Mouse (Mus musculus): ENCODE results near the gene Hpse2. TPM values are rescaled to one million over a fixed set of nuclear protein-coding genes. Genes with fewer than 3 reads are reported as not detected.

Gene Hpse2
- polyA plus RNA-seq, 2 experiments, result 4.0 to 5.6 TPM

GRCm38 (mm10) chr19:43156085-43156484 lies 232.1 kb downstream of the Hpse2 start:
- Histone ChIP-seq H3K4me2 (replicated peaks; ENCODE audit: low read depth, low read length, severe bottlenecking) (no peak overlapping the region), H3K27me3 (ENCODE audit: control insufficient read depth, insufficient read depth, low read length) (no peaks in the 10 kb centered on the region)

GRCm38 (mm10) chr19:43155582-43155981 lies 232.6 kb downstream of the Hpse2 start:
- ATAC-seq (ENCODE audit: low FRiP score, low read depth), result no peak
- Histone ChIP-seq H3K27me3 (ENCODE audit: control insufficient read depth, insufficient read depth, low read length) (no peaks in the 10 kb centered on the region), H3K27ac (replicated peaks; ENCODE audit: low read depth, low read length) (no peak overlapping the region), H3K9me3 (ENCODE audit: control insufficient read depth, low read length) (no peaks in the 10 kb centered on the region), H3K36me3 (ENCODE audit: control insufficient read depth, insufficient read depth, low read length) (no peaks in the 10 kb centered on the region), H3K4me3 (replicated peaks; ENCODE audit: low read length) (no peak overlapping the region), H3K4me1 (ENCODE audit: control insufficient read depth, insufficient read depth, low read length) (peaks cover 3% of the 10 kb centered on the region; the same call in 1 of the 2 replicates), H3K4me2 (replicated peaks; ENCODE audit: low read depth, low read length, severe bottlenecking) (no peak overlapping the region), H3K9ac (ENCODE audit: low read depth, low read length, severe bottlenecking) (no peak overlapping the region)
- 72% methylated on average over 5 of the region's 5 CpGs for WGBS
- no peak for TF ChIP-seq POLR2A (IDR thresholded peaks at IDR 0.05; ENCODE audit: borderline replicate concordance, extremely low read depth, insufficient read depth, insufficient read length)
- DNase-seq (ENCODE audit: low spot score), result no peak

More at GRCm38 (mm10) chr19:43156085-43156484, 232.1 kb downstream of the Hpse2 start:
- peak; percentile 73; the same call in 1 of the 2 replicates for ATAC-seq (ENCODE audit: low FRiP score, low read depth)
- no peaks in the 10 kb centered on the region for H3K9me3 ChIP-seq (ENCODE audit: control insufficient read depth, low read length)
- no peak overlapping the region for H3K9ac ChIP-seq (ENCODE audit: low read depth, low read length, severe bottlenecking)
- H3K4me3 ChIP-seq (replicated peaks; ENCODE audit: low read length), result no peak overlapping the region
- WGBS, result 23% methylated on average over 8 of the region's 8 CpGs
- DNase-seq (ENCODE audit: low spot score), result peak; percentile 45
- peaks cover 3% of the 10 kb centered on the region; the same call in 1 of the 2 replicates for H3K4me1 ChIP-seq (ENCODE audit: control insufficient read depth, insufficient read depth, low read length)
- H3K36me3 ChIP-seq (ENCODE audit: control insufficient read depth, insufficient read depth, low read length), result no peaks in the 10 kb centered on the region
- TF ChIP-seq POLR2A (IDR thresholded peaks at IDR 0.05; ENCODE audit: borderline replicate concordance, extremely low read depth, insufficient read depth, insufficient read length), result no peak
- H3K27ac ChIP-seq (replicated peaks; ENCODE audit: low read depth, low read length), result no peak overlapping the region

- Histone ChIP-seq H3K4me1 (ENCODE audit: control insufficient read depth, insufficient read depth, low read length) (peaks cover 2% of the 10 kb centered on the region; the same call in 1 of the 2 replicates), H3K4me3 (replicated peaks; ENCODE audit: low read length) (no peak overlapping the region), H3K4me2 (replicated peaks; ENCODE audit: low read depth, low read length, severe bottlenecking) (no peak overlapping the region), H3K27ac (replicated peaks; ENCODE audit: low read depth, low read length) (no peak overlapping the region), H3K9me3 (ENCODE audit: control insufficient read depth, low read length) (no peaks in the 10 kb centered on the region), H3K36me3 (ENCODE audit: control insufficient read depth, insufficient read depth, low read length) (no peaks in the 10 kb centered on the region), H3K27me3 (ENCODE audit: control insufficient read depth, insufficient read depth, low read length) (no peaks in the 10 kb centered on the region), H3K9ac (ENCODE audit: low read depth, low read length, severe bottlenecking) (no peak overlapping the region)
- DNase-seq (ENCODE audit: low spot score), result no peak
- 54% methylated on average over 6 of the region's 6 CpGs for WGBS
- no peak for TF ChIP-seq POLR2A (IDR thresholded peaks at IDR 0.05; ENCODE audit: borderline replicate concordance, extremely low read depth, insufficient read depth, insufficient read length)
- ATAC-seq (ENCODE audit: low FRiP score, low read depth), result no peak
Observed at GRCm38 (mm10) chr19:43147901-43148300, 240.3 kb downstream of the Hpse2 start.

- ATAC-seq (ENCODE audit: low FRiP score, low read depth) (no peak), DNase-seq (ENCODE audit: low spot score) (no peak)
- H3K27ac ChIP-seq (replicated peaks; ENCODE audit: low read depth, low read length), result no peak overlapping the region
- 0 out of 2 replicates have a peak overlapping the region, but pooled peaks have one; percentile 6 for H3K4me2 ChIP-seq (replicated peaks; ENCODE audit: low read depth, low read length, severe bottlenecking)
- H3K9ac ChIP-seq (ENCODE audit: low read depth, low read length, severe bottlenecking), result no peak overlapping the region
- H3K4me3 ChIP-seq (replicated peaks; ENCODE audit: low read length), result no peak overlapping the region
- no peaks in the 10 kb centered on the region for H3K27me3 ChIP-seq (ENCODE audit: control insufficient read depth, insufficient read depth, low read length)
- H3K36me3 ChIP-seq (ENCODE audit: control insufficient read depth, insufficient read depth, low read length), result no peaks in the 10 kb centered on the region
- no peaks in the 10 kb centered on the region for H3K9me3 ChIP-seq (ENCODE audit: control insufficient read depth, low read length)
- TF ChIP-seq POLR2A (IDR thresholded peaks at IDR 0.05; ENCODE audit: borderline replicate concordance, extremely low read depth, insufficient read depth, insufficient read length), result no peak
- WGBS, result 25% methylated on average over 7 of the region's 7 CpGs
- H3K4me1 ChIP-seq (ENCODE audit: control insufficient read depth, insufficient read depth, low read length), result peaks cover 2% of the 10 kb centered on the region; the same call in 1 of the 2 replicates
Observed at GRCm38 (mm10) chr19:43146820-43147219, 241.3 kb downstream of the Hpse2 start.

- no peak overlapping the region for H3K9ac ChIP-seq (ENCODE audit: low read depth, low read length, severe bottlenecking)
- no peaks in the 10 kb centered on the region for H3K36me3 ChIP-seq (ENCODE audit: control insufficient read depth, insufficient read depth, low read length)
- DNase-seq (ENCODE audit: low spot score) (no peak), ATAC-seq (ENCODE audit: low FRiP score, low read depth) (no peak)
- no peak overlapping the region for H3K27ac ChIP-seq (replicated peaks; ENCODE audit: low read depth, low read length)
- no peaks in the 10 kb centered on the region for H3K4me1 ChIP-seq (ENCODE audit: control insufficient read depth, insufficient read depth, low read length)
- TF ChIP-seq POLR2A (IDR thresholded peaks at IDR 0.05; ENCODE audit: borderline replicate concordance, extremely low read depth, insufficient read depth, insufficient read length), result no peak
- H3K27me3 ChIP-seq (ENCODE audit: control insufficient read depth, insufficient read depth, low read length), result no peaks in the 10 kb centered on the region
- no peak overlapping the region for H3K4me3 ChIP-seq (replicated peaks; ENCODE audit: low read length)
- H3K9me3 ChIP-seq (ENCODE audit: control insufficient read depth, low read length), result no peaks in the 10 kb centered on the region
- WGBS, result 70% methylated on average over 3 of the region's 3 CpGs
- no peak overlapping the region for H3K4me2 ChIP-seq (replicated peaks; ENCODE audit: low read depth, low read length, severe bottlenecking)
Observed at GRCm38 (mm10) chr19:43141646-43142045, 246.5 kb downstream of the Hpse2 start.

GRCm38 (mm10) chr19:43109796-43110195 lies 278.4 kb downstream of the Hpse2 start:
- DNase-seq (ENCODE audit: low spot score) (no peak), ATAC-seq (ENCODE audit: low FRiP score, low read depth) (no peak)
- Histone ChIP-seq H3K4me1 (ENCODE audit: control insufficient read depth, insufficient read depth, low read length) (no peaks in the 10 kb centered on the region), H3K9me3 (ENCODE audit: control insufficient read depth, low read length) (no peaks in the 10 kb centered on the region), H3K27me3 (ENCODE audit: control insufficient read depth, insufficient read depth, low read length) (no peaks in the 10 kb centered on the region), H3K9ac (ENCODE audit: low read depth, low read length, severe bottlenecking) (no peak overlapping the region), H3K4me3 (replicated peaks; ENCODE audit: low read length) (no peak overlapping the region), H3K4me2 (replicated peaks; ENCODE audit: low read depth, low read length, severe bottlenecking) (no peak overlapping the region), H3K27ac (replicated peaks; ENCODE audit: low read depth, low read length) (no peak overlapping the region), H3K36me3 (ENCODE audit: control insufficient read depth, insufficient read depth, low read length) (no peaks in the 10 kb centered on the region)
- 79% methylated on average over 4 of the region's 4 CpGs for WGBS
- TF ChIP-seq POLR2A (IDR thresholded peaks at IDR 0.05; ENCODE audit: borderline replicate concordance, extremely low read depth, insufficient read depth, insufficient read length), result no peak

Data from limb, embryonic 14.5 days (tissue).